Mouse (Mus musculus): ENCODE data around the gene Gm49369.

Gene Gm49369

GRCm38 (mm10) chr7:142394261-142395190, 12.1 kb upstream of the Gm49369 start:
- in situ Hi-C loops (cut with MboI, MseI): loop anchor here in 1 of 2 experiments (5.0 kb wide), 1 partner anchor 492 kb away; no protein-coding TSS in a partner anchor

- in situ Hi-C loops (cut with MboI, MseI): loop anchor here in 1 of 2 experiments (5.0 kb wide), 1 partner anchor 491 kb away; no protein-coding TSS in a partner anchor
Measured at GRCm38 (mm10) chr7:142393191-142393590, 10.7 kb upstream of the Gm49369 start.

GRCm38 (mm10) chr7:142391609-142392008, 9.1 kb upstream of the Gm49369 start:
- in situ Hi-C loops (cut with MboI, MseI): loop anchor here in 1 of 2 experiments (5.0 kb wide), 1 partner anchor 489 kb away; no protein-coding TSS in a partner anchor

- in situ Hi-C loops (cut with MboI, MseI): loop anchor here in 1 of 2 experiments (5.0 kb wide), 1 partner anchor 489 kb away; no protein-coding TSS in a partner anchor
Measured at GRCm38 (mm10) chr7:142391108-142391507, 8.6 kb upstream of the Gm49369 start.

- in situ Hi-C loops (cut with MboI, MseI): loop anchor here in 1 of 2 experiments (5.0 kb wide), 1 partner anchor 488 kb away; no protein-coding TSS in a partner anchor
Measured at GRCm38 (mm10) chr7:142389961-142390650, 7.6 kb upstream of the Gm49369 start.

- in situ Hi-C loops (cut with MboI, MseI): no loop called here
Measured at GRCm38 (mm10) chr7:142388740-142389139, 6.3 kb upstream of the Gm49369 start.

GRCm38 (mm10) chr7:142388198-142388597, 5.7 kb upstream of the Gm49369 start:
- in situ Hi-C loops (cut with MboI, MseI): no loop called here

GRCm38 (mm10) chr7:142387419-142388148, 5.1 kb upstream of the Gm49369 start, which contains the start of gene Ctsd:
Gene Ctsd, minus strand, starts transcription at chr7:142388038.
- in situ Hi-C loops (cut with MboI, MseI): no loop called here

- in situ Hi-C loops (cut with MboI, MseI): no loop called here
Measured at GRCm38 (mm10) chr7:142386621-142387201, 4.2 kb upstream of the Gm49369 start.

GRCm38 (mm10) chr7:142385742-142386403, 3.4 kb upstream of the Gm49369 start:
- in situ Hi-C loops (cut with MboI, MseI): no loop called here

- in situ Hi-C loops (cut with MboI, MseI): no loop called here
Measured at GRCm38 (mm10) chr7:142384306-142384705, 1.8 kb upstream of the Gm49369 start.

- in situ Hi-C loops (cut with MboI, MseI): no loop called here
Measured at GRCm38 (mm10) chr7:142381175-142381574, 1.3 kb downstream of the Gm49369 start.

GRCm38 (mm10) chr7:142379186-142379585, 3.3 kb downstream of the Gm49369 start:
- in situ Hi-C loops (cut with MboI, MseI): no loop called here

- in situ Hi-C loops (cut with MboI, MseI): no loop called here
Measured at GRCm38 (mm10) chr7:142377233-142377925, 5.1 kb downstream of the Gm49369 start.

- in situ Hi-C loops (cut with MboI, MseI): no loop called here
Measured at GRCm38 (mm10) chr7:142376096-142376495, 6.4 kb downstream of the Gm49369 start.

- in situ Hi-C loops (cut with MboI, MseI): no loop called here
Measured at GRCm38 (mm10) chr7:142375261-142375724, 7.2 kb downstream of the Gm49369 start.

GRCm38 (mm10) chr7:142374413-142375015, 8.0 kb downstream of the Gm49369 start:
- in situ Hi-C loops (cut with MboI, MseI): loop anchor here in 1 of 2 experiments (25.0 kb wide), 1 partner anchor 1112 kb away; the partner anchor contains the start of gene Irf7

GRCm38 (mm10) chr7:142373641-142374412, 8.6 kb downstream of the Gm49369 start, which contains the start of gene Ifitm10:
Gene Ifitm10, minus strand, starts transcription at chr7:142373753.
- in situ Hi-C loops (cut with MboI, MseI): loop anchor here in 1 of 2 experiments (25.0 kb wide), 1 partner anchor 1112 kb away; the partner anchor contains the start of gene Irf7
